Mouse (Mus musculus) kidney, adult 9 months (tissue): ENCODE results near the gene Gm28038.

Experiments used
- DNase-seq: peaks from one replicate; pipeline ENCODE4 v3.0.0; 2022

Gene Gm28038

DNA sequence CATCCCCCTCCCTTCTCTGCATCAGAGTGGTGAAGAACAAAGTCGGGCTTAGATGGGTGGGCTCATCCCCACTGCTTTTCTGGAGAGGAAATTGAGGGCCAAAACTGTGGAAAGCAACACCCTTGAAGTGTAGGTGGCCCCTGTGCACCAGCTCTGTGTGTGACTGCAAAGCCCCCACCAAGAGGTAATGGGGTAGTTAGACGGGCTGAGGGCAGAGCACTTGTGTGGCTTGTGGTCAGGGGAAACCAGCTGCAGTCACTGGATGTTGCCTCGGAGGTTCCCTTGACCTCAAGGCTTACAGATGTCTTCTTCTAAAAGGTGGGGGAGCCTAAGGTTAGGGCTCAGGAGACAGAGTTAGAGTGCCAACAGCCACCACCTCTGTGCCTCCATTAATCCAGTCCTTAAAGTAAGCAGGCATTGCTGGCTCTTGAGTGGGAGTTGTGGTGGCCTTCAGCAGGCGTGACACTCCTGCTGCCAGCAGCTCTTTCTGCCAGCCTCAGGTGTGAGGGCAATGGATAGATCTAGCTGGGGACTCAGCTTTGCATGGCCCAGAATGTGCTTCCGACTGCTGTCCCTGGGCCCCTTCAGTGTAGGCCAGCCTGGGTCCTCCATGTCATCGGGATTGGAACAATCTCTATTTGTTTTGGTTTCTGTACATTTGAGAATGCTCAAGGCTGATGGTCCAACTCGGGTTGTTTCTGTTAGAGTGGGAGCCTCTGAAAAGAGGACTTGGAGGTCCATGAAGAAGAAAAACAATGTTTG lies 23.0 kb upstream of the Gm28038 start:
- DNase-seq = no peak

DNA sequence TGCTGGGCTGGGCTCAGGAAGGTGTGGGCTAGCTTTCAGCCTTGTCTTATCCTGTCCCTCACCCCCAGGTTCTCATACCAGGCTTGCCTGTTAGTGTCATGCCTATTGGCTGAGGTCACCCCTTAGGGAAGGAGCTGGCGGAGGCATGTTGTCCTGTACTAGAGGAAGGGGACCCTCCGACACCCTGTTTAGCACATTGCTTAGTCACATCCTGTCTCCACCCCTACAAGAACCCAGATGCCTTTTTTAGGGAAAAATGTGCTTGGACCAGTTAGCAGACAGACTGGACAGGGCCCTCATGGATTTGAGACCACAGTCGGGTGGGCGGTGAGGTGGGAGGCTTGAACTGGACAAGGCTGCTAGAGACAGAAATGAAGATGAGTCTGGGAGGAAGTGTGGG lies 22.2 kb upstream of the Gm28038 start:
- DNase-seq = peak; percentile 71

DNA sequence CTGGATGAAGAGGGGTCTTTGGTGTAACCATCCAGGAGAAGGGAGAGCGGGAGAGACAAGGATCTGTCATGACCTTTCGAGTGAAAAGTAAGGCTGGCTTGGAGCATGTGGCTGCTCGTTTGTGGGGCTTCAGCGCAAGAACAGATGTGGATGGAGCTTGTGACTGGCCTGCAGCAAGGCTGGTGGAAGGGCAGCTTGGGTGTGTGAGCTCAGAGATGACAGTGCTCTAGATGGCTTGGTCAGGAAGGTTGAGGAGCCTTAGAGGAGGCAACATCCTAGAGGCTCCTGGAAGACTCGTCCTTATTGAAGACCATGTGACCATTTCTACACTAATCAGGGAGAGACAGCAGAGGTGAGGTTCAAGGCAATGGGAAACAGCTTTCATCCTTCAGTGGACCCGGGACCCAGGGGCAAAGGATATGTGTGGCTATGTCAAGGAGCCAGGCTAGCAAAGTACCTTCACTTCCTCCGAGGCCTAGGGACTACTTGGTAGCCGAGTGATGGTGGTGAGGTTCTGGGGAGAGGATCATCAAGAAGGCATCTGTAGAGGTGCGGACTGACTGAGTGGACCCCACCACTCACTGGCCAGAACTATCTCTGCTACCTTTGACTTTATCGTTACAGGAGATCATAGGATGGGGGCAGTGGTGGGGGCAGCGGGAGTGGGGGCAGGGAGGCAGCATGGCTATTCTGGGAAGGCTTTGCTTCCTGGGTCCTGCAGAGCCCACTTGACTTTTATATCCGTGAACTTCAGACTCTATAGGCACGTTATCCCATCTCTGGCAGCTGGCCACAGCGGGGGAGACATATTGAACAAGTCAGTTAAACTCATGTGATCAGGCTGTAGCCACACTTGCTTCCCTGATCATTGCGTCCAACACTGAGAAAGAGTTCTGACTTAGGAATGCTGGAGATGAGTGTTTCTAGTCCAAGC lies 21.4 kb upstream of the Gm28038 start:
- DNase-seq = peak; percentile 70

DNA sequence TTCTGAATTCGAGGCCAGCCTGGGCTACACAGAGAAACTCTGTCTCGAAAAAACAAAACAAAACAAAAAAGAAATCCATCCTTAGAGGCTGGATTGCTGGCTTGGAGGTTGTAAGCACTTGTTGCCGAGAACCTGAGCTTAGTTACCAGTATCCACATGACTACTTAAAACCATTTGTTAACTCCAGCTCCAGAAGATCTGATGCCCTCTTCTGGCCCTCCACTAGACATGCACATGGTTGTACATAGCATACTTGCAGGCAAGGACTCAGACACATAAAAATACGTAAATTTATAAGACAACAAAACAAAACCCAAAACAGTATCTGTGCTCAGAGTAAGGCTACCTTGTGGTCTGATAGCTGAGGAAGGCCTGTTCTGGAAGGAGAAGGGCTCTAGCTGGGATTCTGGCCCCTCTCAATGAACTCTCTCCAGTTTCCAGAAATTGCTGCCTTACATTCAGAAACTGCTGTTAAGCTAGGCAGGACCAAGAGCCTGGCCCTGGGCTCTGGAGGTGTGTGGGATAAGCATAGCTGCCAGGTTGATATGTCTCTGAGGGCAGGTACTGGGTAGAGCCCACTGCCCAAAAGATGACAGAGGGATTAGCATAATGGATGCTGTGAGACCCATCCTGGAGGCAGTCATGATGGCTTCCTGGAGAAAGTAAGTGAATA lies 19.6 kb upstream of the Gm28038 start:
- no peak for DNase-seq

DNA sequence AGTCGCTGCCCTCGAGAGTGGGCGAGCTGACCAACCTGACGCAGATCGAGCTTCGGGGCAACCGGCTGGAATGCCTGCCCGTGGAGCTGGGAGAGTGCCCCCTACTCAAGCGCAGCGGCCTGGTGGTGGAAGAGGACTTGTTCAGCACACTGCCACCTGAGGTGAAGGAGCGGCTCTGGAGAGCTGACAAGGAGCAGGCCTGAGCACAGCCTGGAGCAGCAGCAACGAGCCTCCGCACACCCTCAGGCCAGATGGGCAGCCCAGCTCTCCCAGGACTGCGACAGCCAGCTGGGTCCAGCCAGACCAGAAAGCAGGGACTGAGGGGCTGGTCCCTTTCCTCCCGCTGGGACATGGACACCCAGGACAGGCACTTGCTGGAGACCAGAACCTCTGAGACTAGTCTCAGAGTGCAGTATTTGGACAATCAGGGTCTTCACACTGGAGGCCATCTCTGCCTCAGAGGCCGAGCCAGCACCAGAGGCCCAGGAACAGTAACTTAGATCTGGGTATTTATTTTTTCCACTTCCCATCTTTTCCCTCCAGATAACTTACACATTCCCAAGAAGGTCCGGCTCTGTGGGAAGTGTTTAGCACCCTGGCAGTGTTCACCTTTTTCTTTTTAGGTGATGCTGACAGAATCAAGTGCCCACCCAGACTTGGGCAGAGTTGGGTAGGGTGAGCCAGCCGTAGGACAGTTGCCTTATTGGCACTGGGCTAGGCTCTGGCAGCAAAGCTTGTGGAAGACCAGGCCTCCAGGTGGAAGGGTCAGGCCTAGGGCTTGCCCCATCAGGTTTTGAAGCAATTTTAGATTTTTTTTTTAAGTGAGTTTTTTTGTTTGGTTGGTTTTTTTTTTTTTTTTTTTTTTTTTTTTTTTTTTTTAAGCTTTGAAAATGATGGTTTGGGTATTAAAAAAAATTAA lies 18.7 kb upstream of the Gm28038 start:
- no peak for DNase-seq

DNA sequence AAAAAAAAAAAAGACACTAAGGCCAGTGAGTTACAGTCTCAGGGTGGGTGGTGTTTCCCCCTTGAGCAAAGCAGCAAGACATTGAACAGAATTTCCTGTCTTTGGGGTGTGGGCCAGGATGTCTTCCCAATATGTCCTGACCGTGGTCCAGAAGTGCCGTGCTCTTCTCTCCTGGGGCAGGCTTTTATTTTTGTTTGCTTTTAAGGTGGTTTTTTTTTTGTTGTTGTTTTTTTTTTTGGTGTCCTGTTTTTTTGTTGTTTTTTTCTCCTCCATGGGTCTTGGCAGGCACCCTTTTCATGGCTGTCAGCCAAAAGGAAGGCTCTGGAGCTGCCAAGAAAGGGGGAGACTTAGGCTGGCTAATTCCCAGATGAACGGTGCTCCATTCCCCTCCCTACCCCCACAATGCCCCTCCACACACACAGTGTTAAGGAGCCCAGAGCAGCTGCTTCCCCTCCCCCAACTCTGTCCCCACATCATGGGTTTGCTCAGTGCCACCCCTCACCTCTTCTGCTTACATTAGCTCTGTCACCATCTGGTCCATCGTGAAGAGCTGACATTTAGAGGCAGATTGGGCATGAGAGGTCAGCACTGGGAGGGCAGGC lies 17.9 kb upstream of the Gm28038 start:
- DNase-seq = peak; percentile 89

DNA sequence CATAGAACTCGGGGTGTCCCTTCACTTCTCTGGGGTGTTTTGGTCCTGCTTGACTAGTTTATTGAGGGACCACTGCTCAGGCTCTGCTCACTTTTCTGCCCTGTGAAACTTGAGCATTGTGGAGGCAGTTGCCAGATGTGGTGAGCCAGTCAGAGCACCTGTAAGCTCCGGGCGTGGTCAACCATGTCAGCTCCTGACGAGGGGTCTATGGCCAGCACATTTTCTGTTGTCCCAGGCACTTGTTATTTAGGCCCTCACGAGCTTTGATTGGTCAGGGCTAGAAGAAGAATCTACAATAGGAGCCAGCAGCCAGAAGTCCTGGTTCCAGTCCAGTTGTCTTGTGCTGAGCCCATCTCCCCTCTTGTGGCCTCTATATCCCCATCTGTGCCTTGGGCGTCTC lies 17.0 kb upstream of the Gm28038 start:
- no peak for DNase-seq

DNA sequence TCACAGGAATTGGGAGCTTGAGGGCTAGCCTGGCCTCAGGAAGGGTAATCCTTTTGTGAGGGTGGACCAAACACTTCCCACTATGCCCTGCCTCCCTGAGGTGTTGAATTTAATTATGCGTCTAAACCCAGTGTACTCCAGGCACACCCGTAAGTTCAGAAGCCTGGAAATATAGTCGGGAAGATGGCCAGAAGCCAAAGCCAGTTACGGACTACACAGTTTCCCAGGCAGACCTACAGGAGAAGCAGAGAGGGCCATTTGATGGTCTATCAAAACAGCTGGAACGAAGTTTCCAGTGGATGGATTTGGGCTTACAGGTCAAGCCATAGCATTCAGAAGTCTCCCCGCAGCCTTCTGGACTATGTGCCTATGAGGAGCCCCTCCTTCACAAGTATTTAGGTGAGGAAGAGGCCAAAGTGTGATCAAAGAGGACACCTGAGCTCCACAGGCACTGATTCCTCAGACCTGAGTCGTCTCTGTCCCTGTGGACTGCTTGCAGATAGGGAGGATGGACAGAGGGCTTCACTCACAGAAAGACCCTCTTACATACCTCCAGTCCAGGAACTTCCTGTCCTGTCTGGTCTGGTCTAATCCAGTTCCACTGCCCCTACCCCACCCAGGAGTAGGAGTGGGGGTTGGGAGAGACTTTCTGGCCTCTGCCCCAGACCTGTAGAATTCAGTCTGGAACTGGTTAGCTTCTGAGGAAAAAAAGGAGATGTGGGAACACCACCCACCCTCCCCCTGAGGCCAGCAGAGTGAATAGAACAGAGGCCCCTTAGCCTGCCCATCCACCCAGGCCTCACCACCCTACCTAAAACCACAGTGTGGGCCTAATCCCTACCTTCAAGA lies 15.9 kb upstream of the Gm28038 start:
- peak; percentile 57 for DNase-seq

DNA sequence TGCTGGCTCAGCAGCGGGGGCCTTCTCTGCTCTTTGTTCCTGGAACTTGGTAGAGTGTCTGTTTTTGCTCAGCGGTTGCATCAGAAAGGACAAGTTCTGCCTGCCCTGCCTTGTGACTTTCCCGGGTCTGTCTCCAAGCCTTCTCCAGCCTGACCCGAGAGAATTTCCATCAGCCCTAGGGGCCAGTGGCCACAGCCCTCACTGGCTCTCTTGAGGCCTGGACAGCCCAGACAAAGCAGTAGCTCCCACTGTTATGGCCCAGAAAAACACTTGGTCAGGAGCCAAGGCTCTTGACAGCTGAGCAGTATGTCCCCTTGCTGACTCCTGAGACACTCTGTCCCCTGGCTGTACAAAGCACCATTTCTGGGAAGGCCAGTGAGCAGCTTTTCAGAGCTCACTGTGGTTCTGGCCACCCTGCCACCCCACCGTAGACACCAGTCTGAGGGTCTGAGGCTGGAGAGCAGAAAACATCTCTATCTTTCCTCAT lies 15.0 kb upstream of the Gm28038 start, which contains the start of gene Phyhd1:
Gene Phyhd1 (plus strand): TSS at position 437 of the 487 bp plus-strand sequence.
- DNase-seq = peak; percentile 91

DNA sequence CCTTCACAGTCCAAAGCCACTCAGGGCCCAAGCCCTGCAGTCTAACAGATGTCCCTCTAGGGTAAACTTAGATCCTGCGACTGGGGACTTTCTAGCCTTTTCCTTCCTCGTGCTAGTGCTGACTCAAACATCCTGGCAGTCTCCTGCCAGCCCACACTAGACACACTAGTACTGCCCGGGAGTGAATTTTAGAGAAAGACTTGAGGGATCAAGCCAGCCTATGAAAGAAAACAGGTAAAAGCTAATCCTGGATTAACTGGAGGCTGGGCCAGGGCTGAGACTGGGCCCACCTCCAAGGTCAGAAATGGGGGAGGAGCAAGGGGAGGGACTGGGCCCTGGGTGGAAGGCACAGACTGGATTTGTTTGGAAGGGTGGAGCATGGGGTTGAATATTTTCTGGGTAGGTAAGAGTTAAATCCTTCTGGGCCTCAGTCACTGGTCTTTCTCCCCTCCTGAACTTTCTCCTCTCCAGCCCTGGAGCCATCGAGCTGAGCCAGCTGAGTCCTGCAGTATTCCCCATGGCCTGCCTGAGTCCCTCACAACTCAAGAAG lies 14.4 kb upstream of the Gm28038 start:
- peak; percentile 96 for DNase-seq

DNA sequence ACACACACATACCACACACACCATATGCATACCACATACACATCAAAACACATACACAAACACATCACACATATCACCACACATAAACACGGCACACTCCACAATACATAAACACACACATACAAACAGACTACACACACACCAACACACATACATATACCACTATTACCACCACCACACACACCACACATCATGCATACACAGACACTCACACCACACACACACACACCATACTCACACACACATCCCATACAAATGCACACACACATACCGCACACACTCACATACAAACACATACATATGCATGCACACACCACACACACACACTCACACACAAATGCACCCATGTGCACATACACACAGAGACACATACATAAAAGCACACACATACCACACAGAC lies 13.4 kb upstream of the Gm28038 start:
- no peak for DNase-seq

DNA sequence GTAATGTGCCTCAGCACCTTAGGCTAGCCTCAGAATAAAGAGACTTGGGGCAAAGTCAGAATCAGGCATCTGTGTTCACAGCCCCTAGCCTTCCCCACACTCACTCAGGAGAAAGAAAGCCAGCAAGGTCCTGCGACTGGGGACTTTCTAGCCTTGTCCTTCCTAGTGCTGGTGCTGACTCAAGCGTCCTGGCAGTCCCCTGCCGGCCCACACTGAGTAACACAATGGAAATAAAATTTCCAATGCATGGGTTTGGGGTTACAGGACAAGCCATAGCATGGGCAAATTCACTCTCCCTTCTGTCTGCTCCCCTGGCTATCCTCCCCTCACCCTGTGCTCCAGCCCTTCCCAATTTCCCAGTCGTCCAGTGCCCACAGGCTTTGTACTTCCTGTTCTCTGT lies 12.5 kb upstream of the Gm28038 start:
- no peak for DNase-seq

DNA sequence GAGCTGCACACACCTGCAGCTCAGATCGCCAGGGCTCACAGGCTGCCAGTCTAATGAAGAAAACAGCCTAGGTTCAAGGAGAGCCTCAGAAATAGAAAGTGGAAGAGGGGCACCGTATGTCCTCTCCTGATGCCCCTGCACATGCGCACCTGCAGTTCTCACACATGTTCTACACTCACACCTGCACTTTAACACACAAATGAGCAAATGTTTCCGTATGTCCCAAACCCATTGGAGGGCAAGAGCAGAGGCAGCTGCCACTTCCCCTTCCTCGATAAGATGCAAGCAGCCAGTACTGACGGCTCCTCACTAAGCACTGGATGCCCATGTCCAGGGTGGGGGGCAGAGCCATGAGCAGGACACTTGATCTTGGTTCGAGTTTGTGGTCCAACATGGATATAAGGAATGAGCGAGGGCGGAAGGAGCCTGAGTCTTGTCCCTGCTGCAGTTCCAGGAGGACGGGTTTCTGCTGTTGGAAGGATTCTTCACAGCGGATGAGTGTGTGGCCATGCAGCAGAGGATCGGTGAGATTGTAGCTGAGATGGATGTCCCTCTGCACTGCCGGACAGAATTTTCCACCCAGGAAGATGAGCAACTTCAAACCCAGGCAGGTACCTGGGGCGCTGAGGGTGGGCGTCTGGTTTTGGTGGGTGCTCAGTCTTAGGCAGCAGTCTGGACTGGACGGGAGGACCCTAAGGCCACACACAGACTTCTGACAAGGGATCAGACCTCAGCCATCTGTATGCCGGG lies 11.4 kb upstream of the Gm28038 start:
- no peak for DNase-seq

DNA sequence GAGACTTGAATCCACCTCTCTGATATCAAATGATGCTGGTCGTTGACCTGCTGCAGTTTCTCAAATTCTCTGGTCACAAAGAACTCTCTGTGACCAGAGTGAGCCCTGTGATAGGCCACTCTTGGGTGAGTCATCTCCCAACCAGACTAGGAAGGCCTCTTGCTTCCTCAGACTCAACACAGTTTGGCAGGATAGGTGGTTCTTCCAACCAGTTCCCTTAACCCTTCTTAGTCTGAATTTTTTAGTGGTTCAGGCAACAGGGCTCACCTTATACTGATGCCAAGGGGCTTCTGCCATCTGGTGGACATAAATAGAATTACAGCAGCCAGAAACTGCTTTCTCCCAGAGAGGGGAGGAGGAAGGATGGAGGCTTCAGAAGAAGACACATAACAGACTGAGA lies 10.7 kb upstream of the Gm28038 start:
- peak; percentile 87 for DNase-seq

DNA sequence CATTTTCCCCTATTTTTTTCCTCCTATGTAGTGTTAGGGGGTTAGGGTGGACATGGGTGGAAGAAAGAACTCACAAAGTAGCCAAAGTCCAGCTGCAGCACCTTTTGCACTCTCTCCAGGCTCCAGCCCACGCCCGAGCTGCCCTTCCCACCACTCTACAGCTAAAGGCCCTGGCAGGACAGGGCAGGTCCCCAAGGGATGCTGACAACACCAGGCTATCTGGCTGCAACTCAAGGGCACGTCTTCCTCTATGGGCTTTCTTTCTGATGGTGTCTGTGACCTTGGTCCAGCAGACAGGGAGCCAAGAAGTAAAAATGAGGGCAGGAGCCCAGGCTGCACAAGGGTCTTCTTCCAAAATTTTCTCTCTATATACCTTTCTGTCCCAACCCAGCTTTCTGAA lies 808 bp downstream of the Gm28038 start:
- DNase-seq = no peak

DNA sequence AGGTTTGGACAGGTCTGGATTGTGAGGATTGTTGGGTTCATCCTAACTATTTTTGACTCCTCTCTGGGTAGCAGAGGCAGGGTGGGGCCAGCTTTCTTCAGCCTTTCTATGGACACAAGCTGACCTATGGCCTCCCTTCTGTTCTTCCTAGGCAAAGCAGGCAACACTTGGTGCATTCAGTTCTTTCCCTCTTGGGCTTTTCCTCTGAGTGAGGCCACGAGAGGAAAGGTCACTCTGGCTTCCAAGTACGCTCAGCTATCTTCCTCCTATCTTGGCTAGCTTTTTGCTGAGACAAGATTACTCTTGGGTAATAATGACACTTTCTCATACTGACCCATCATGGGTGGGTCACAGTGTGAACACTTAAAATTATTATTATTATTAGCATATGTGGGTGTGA lies 2.4 kb downstream of the Gm28038 start:
- peak; percentile 26 for DNase-seq

DNA sequence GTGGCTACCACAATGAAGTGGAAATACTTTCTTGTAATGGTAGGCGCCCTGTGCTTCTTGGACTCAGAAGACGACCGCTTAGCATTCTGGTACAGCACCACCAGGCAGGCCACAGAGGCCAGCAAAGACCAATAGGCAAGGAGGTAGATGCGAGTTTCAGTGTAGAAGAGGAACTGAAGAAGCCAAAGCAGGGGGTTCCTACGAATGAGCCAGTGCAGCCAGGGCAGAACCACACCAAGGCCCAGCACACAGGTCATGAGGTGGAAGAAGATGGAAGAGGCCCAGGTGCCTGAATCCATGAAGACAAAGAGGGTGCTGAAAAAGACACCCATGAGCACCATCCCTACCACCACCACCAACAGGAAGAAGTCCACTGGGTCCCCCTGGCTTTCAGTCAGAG lies 4.2 kb downstream of the Gm28038 start:
- no peak for DNase-seq

DNA sequence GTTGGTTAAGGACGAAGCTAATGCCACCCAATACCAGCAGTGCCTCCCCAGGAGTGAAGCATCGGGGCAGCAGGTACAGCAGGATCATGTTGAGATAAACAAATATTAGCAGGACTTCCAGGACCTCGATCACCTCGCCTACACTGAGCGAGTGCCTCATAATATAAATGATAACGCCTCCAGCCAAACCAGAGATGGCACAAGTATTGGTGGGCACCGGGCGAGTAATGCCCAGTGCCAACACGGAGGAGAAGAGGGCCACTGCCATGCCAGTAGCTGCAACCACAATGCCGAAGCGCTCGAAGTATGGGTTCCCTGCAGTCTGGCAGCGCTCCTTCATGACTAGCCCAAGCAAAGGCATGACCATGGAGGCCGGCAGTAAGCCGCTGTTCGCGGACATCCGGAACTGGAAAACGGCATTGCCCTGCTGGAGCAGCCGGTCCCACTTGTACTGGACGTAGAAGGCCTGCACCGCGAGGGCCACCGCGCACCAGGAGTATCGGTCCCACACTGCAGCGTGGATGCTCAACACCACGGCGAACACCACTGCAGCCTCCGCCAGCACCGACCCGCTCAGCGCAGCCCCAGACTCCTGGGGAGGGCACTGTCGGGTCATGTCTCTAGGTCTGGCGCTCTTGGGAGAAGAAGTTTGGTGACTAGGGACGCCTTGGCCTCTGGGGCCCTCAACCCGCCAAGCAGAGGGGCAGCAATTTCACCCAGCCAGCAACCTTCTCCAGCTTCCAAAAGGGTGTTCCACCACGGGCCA lies 4.8 kb downstream of the Gm28038 start:
- no peak for DNase-seq
